Mouse (Mus musculus) hindlimb bud, embryonic 11.5 days (tissue): ENCODE measurements at regions not wholly inside any gene's neighbourhood (a gene's known extent, or its start where the extent isn't known, plus 50 kb on each side); places are given as distances from the start of the nearest gene placed in this dataset.

ENCODE experiments used
- DNase-seq: peaks from one replicate; pipeline ENCODE4 v3.0.0-alpha.2; 2012; ENCODE audit warnings: low read depth, low spot score; ENCODE audit errors: extremely low spot score

- DNase-seq: no peak
These were observed 349.6 kb upstream of the 3110018I06Rik start for GRCm38 (mm10) chr12:107138677-107139400.

- DNase-seq: no peak
These were observed 347.4 kb upstream of the 3110018I06Rik start for GRCm38 (mm10) chr12:107140957-107141595.

GRCm38 (mm10) chr12:107142226-107142625, 346.2 kb upstream of the 3110018I06Rik start:
- DNase-seq: no peak

GRCm38 (mm10) chr12:107146608-107147121, 341.8 kb upstream of the 3110018I06Rik start:
- no peak for DNase-seq

- DNase-seq: no peak
These were observed 340.0 kb upstream of the 3110018I06Rik start for GRCm38 (mm10) chr12:107148451-107148850.

- no peak for DNase-seq
These were observed 337.3 kb upstream of the 3110018I06Rik start for GRCm38 (mm10) chr12:107151089-107151488.

- no peak for DNase-seq
These were observed 333.8 kb upstream of the 3110018I06Rik start for GRCm38 (mm10) chr12:107154668-107155067.

GRCm38 (mm10) chr12:107156791-107157428, 331.5 kb upstream of the 3110018I06Rik start:
- DNase-seq: no peak

GRCm38 (mm10) chr12:107159126-107159525, 329.3 kb upstream of the 3110018I06Rik start:
- no peak for DNase-seq

GRCm38 (mm10) chr12:107160137-107160536, 328.3 kb upstream of the 3110018I06Rik start:
- no peak for DNase-seq

GRCm38 (mm10) chr12:107160628-107161027, 327.8 kb upstream of the 3110018I06Rik start:
- DNase-seq: no peak

- DNase-seq: no peak
These were observed 317.5 kb upstream of the 3110018I06Rik start for GRCm38 (mm10) chr12:107170926-107171325.

- no peak for DNase-seq
These were observed 316.8 kb upstream of the 3110018I06Rik start for GRCm38 (mm10) chr12:107171676-107172075.

GRCm38 (mm10) chr12:107178676-107179075, 309.8 kb upstream of the 3110018I06Rik start:
- no peak for DNase-seq

- no peak for DNase-seq
These were observed 307.9 kb upstream of the 3110018I06Rik start for GRCm38 (mm10) chr12:107180501-107180900.

GRCm38 (mm10) chr12:107181291-107181690, 307.1 kb upstream of the 3110018I06Rik start:
- no peak for DNase-seq

- no peak for DNase-seq
These were observed 306.3 kb upstream of the 3110018I06Rik start for GRCm38 (mm10) chr12:107182091-107182655.

GRCm38 (mm10) chr12:107183283-107183682, 305.1 kb upstream of the 3110018I06Rik start:
- no peak for DNase-seq

- DNase-seq: no peak
These were observed 304.0 kb upstream of the 3110018I06Rik start for GRCm38 (mm10) chr12:107184426-107184825.

- no peak for DNase-seq
These were observed 302.1 kb upstream of the 3110018I06Rik start for GRCm38 (mm10) chr12:107186361-107186760.

GRCm38 (mm10) chr12:107188055-107188454, 300.4 kb upstream of the 3110018I06Rik start:
- DNase-seq: no peak
